Mouse (Mus musculus): ENCODE results near the gene Sell.

Gene Sell

DNA sequence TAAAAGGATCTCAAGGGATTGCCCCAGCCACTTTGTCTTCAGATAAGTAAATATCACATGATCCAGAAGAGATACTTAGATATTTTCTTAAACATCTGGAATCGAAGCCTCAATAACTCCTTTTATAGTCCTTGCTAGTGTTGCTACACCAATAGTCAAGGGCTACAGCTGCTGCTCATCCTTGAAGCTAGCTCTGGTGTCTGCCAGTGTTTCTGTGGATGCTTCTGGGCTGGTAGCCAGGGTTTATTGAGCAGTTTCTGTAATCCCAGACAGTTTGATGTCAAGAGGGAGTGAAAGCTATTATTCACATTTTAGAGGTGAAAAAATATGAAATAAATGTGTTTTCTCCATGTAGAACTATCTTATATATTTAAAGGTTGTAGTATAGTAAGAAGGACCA, 70.8 kb downstream of the Sell start:
- no peak for DNase-seq (ENCODE audit: low read depth, low spot score)
